30 mouse cellular contexts compared by ENCODE assay signal in the genomic region with DNA sequence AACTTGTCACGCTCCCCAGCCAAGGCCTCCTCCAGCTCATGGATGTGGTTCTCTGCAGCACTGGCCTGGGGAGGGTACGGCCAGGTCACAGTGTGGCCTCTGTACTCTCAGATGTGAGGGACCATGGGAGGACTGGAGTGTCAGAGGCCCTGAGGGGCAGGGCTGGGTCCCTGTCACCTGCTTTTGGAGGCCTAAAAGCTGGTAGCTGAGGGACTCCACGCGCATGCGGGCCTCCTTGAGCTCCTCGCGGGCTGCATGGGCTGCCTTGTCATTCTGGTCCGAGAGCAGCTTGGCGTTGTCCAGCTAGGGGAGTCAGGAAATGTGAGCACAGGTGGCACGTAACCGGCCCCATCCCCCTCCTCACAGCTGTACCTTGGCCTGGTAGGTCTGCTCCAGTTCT. TPM values are rescaled to one million over a fixed set of nuclear protein-coding genes. Genes with fewer than 3 reads are reported as not detected.
A peak's percentile ranks its signal among the peaks of the same experiment; 100 is the strongest.
DNase-seq lines count a peak whose midpoint lies in the region; ATAC-seq and TF ChIP-seq lines count a peak whose summit lies in the region.
"Had no signal": no experiment of that assay in that cellular context is flagged by ENCODE, and none has a peak within 500 bp of the region (broad histone marks: within the 10 kb centered on the region; RNA-seq: fewer than 3 reads in every experiment).

No protein-coding gene starts in this region.

- H3K36me3 ChIP-seq in midbrain, embryonic 13.5 days = peaks cover 77% of the 10 kb centered on the region
- H3K36me3 ChIP-seq in midbrain, embryonic 16.5 days (ENCODE audit: control insufficient read depth, insufficient read depth, low read length) = peaks cover 50% of the 10 kb centered on the region
- H3K36me3 ChIP-seq in myocyte (ENCODE audit: control insufficient read depth, insufficient read depth) = peaks cover 5% of the 10 kb centered on the region

- no peaks in the 10 kb centered on the region for H3K9me3 ChIP-seq in midbrain, embryonic 13.5 days
- no peaks in the 10 kb centered on the region for H3K9me3 ChIP-seq in midbrain, embryonic 16.5 days (replicated peaks; ENCODE audit: control insufficient read depth, low read length, poor library complexity, severe bottlenecking)
- H3K9me3 ChIP-seq: embryonic facial prominence, embryonic 15.5 days; forebrain, embryonic 13.5 days; heart, embryonic 10.5 days had no signal

- no peak overlapping the region for H3K4me3 ChIP-seq in midbrain, embryonic 13.5 days (replicated peaks)
- no peak overlapping the region for H3K4me3 ChIP-seq in midbrain, embryonic 16.5 days (ENCODE audit: low read depth, low read length)
- H3K4me3 ChIP-seq in myocyte = no peak overlapping the region
- H3K4me3 ChIP-seq: embryonic facial prominence, embryonic 15.5 days; forebrain, embryonic 13.5 days; heart, adult 2 months; heart, embryonic 10.5 days had no signal

- H3ac ChIP-seq in myocyte (ENCODE audit: control insufficient read depth, insufficient read length) = no peak overlapping the region

- H3K9ac ChIP-seq in midbrain, embryonic 13.5 days (replicated peaks) = 0 out of 2 replicates have a peak overlapping the region, but pooled peaks have one; percentile 32
- H3K9ac ChIP-seq in midbrain, embryonic 16.5 days (ENCODE audit: low read depth, low read length) = no peak overlapping the region
- H3K9ac ChIP-seq: embryonic facial prominence, embryonic 15.5 days; forebrain, embryonic 13.5 days; hindbrain, embryonic 14.5 days had no signal

- H3K27ac ChIP-seq in midbrain, embryonic 13.5 days = no peak overlapping the region
- H3K27ac ChIP-seq in midbrain, embryonic 16.5 days (ENCODE audit: low read length) = no peak overlapping the region
- H3K27ac ChIP-seq: embryonic facial prominence, embryonic 15.5 days; forebrain, embryonic 13.5 days; heart, adult 2 months; heart, embryonic 10.5 days; hindbrain, embryonic 14.5 days; hindbrain, postnatal 0 days had no signal

- intact Hi-C loops in heart, postnatal 25 days (cut with DNase I) = no loop called here
- intact Hi-C loops in gastrocnemius, postnatal 36 days (cut with DNase I) = no loop called here

- ATAC-seq in cerebellum, adult (ENCODE audit: insufficient number of reproducible peaks, low FRiP score, low TSS enrichment) = no peak
- ATAC-seq in midbrain, embryonic 13.5 days = no peak
- no peak for ATAC-seq in midbrain, embryonic 16.5 days
- ATAC-seq: forebrain, embryonic 13.5 days; forebrain, embryonic 16.5 days; hindbrain, postnatal 0 days; inflammation-experienced regulatory T-cells, adult 6 months; intestine, embryonic 16.5 days had no signal

- no peak for TF ChIP-seq POLR2A in myocyte (IDR thresholded peaks at IDR 0.05; ENCODE audit: insufficient read length, low read depth)

- no peaks in the 10 kb centered on the region for H3K27me3 ChIP-seq in midbrain, embryonic 13.5 days
- no peaks in the 10 kb centered on the region for H3K27me3 ChIP-seq in midbrain, embryonic 16.5 days (ENCODE audit: control insufficient read depth, insufficient read depth, low read depth, low read length)
- H3K27me3 ChIP-seq in myocyte (ENCODE audit: control insufficient read depth, insufficient read depth, insufficient read length) = no peaks in the 10 kb centered on the region
- H3K27me3 ChIP-seq: CH12.LX; embryonic facial prominence, embryonic 15.5 days; forebrain, embryonic 13.5 days had no signal

- 90% methylated on average over 11 of the region's 11 CpGs for WGBS in midbrain, embryonic 13.5 days
- 96% methylated on average over 11 of the region's 11 CpGs for WGBS in midbrain, embryonic 16.5 days

- H3K4me2 ChIP-seq in midbrain, embryonic 13.5 days (replicated peaks) = no peak overlapping the region
- no peak overlapping the region for H3K4me2 ChIP-seq in midbrain, embryonic 16.5 days (ENCODE audit: low read length)
- no peak overlapping the region for H3K4me2 ChIP-seq in myocyte (ENCODE audit: low read depth)
- H3K4me2 ChIP-seq: embryonic facial prominence, embryonic 15.5 days; forebrain, embryonic 13.5 days; hindbrain, embryonic 14.5 days had no signal

- peak; percentile 50 for DNase-seq in cerebellum, adult 9-11 months
- peak; percentile 86 for DNase-seq in heart, adult 11 months
- DNase-seq in heart, postnatal 25 days (ENCODE audit: low spot score) = no peak
- no peak for DNase-seq in gastrocnemius, postnatal 36 days
- DNase-seq: B cell, adult 2 months; cerebellum, adult 18-20 months; cerebellum, adult 9-10 months; embryo, embryonic 11 days; gastrocnemius, postnatal 10 days; heart, adult 2 months; heart, postnatal 36 days; kidney, adult 18-20 months had no signal

- peaks cover 3% of the 10 kb centered on the region for H3K4me1 ChIP-seq in midbrain, embryonic 13.5 days (replicated peaks)
- H3K4me1 ChIP-seq in midbrain, embryonic 16.5 days (ENCODE audit: control insufficient read depth, insufficient read depth, low read length) = peaks cover 2% of the 10 kb centered on the region

- H3K79me2 ChIP-seq in myocyte (ENCODE audit: control insufficient read depth, insufficient read depth) = peaks cover 5% of the 10 kb centered on the region

TF ChIP-seq in myocyte, 11 proteins besides CTCF, POLR2A, EP300 and RAD21:
- TF ChIP-seq POLR2AphosphoS2 (IDR thresholded peaks at IDR 0.05; ENCODE audit: insufficient read length, low read depth) = peak; percentile 26
- no peak for TF ChIP-seq REST (IDR thresholded peaks at IDR 0.05; ENCODE audit: insufficient read depth, insufficient read length)
- TF ChIP-seq E2F4 (IDR thresholded peaks at IDR 0.05; ENCODE audit: insufficient read depth) = no peak

RNA-seq across cellular contexts. Expression of a gene that starts 3.9 kb away (rescaled TPM):
- total RNA-seq in heart, postnatal 25 days (2021) = 100 to 1,000 TPM; 143 to 148 TPM
- polyA plus RNA-seq in midbrain, embryonic 13.5 days (2015; fragmentation: Nextera tagmentation; extraction: Ambion mirVana) = 331 TPM in 2 replicates
- 297 and 316 TPM in 2 replicates for polyA plus RNA-seq in midbrain, embryonic 16.5 days (2015; fragmentation: Nextera tagmentation; extraction: Ambion mirVana)
- polyA plus RNA-seq in myocyte (2012; fragmentation: generic; extraction: Trizol) = 225 TPM
- total RNA-seq in gastrocnemius, postnatal 36 days (2021) = 100 to 1,000 TPM; 106 to 120 TPM

RNA-seq across cellular contexts. Expression of a gene that starts 13.3 kb away (rescaled TPM):
- 1 to 10 TPM; 4.6 to 5.6 TPM for total RNA-seq in heart, postnatal 25 days (2021)
- polyA plus RNA-seq in midbrain, embryonic 13.5 days (2015; fragmentation: Nextera tagmentation; extraction: Ambion mirVana) = 46.9 and 48.2 TPM in 2 replicates
- 40.4 and 45.5 TPM in 2 replicates for polyA plus RNA-seq in midbrain, embryonic 16.5 days (2015; fragmentation: Nextera tagmentation; extraction: Ambion mirVana)
- polyA plus RNA-seq in myocyte (2012; fragmentation: generic; extraction: Trizol) = 65.2 TPM
- total RNA-seq in gastrocnemius, postnatal 36 days (2021) = 1 to 10 TPM; 2.6 to 3.1 TPM

RNA-seq across cellular contexts. Expression of a gene that starts 25.2 kb away (rescaled TPM):
- 10 to 100 TPM in 1 of 2 experiments, 1 to 10 TPM in 1; 8.2 to 14.1 TPM for total RNA-seq in heart, postnatal 25 days (2021)
- 4.0 and 4.9 TPM in 2 replicates for polyA plus RNA-seq in midbrain, embryonic 13.5 days (2015; fragmentation: Nextera tagmentation; extraction: Ambion mirVana)
- 6.4 and 7.1 TPM in 2 replicates for polyA plus RNA-seq in midbrain, embryonic 16.5 days (2015; fragmentation: Nextera tagmentation; extraction: Ambion mirVana)
- polyA plus RNA-seq in myocyte (2012; fragmentation: generic; extraction: Trizol) = 52.2 TPM
- total RNA-seq in gastrocnemius, postnatal 36 days (2021) = 10 to 100 TPM; 26.7 to 31.7 TPM

RNA-seq across cellular contexts. Expression of a gene that starts 33.1 kb away (rescaled TPM):
- not detected for total RNA-seq in heart, postnatal 25 days (2021)
- 0.15 and 0.31 TPM in 2 replicates for polyA plus RNA-seq in midbrain, embryonic 13.5 days (2015; fragmentation: Nextera tagmentation; extraction: Ambion mirVana)
- polyA plus RNA-seq in midbrain, embryonic 16.5 days (2015; fragmentation: Nextera tagmentation; extraction: Ambion mirVana) = 0.10 and 0.16 TPM in 2 replicates
- polyA plus RNA-seq in myocyte (2012; fragmentation: generic; extraction: Trizol) = 0.05 TPM
- total RNA-seq in gastrocnemius, postnatal 36 days (2021) = not detected
- total RNA-seq: adrenal gland, adult 2 months; adrenal gland, postnatal 14 days; adrenal gland, postnatal 4 days; gastrocnemius, adult 18-20 months; heart, adult 2 months; heart, postnatal 36 days had no signal
- polyA plus RNA-seq: heart, embryonic 10.5 days; heart, postnatal 0 days; inflammation-experienced regulatory T-cells, adult 6 months had no signal

RNA-seq across cellular contexts. Expression of a gene that starts 49.6 kb away (rescaled TPM):
- total RNA-seq in heart, postnatal 25 days (2021) = 10 to 100 TPM; 22.4 to 23.6 TPM
- polyA plus RNA-seq in midbrain, embryonic 13.5 days (2015; fragmentation: Nextera tagmentation; extraction: Ambion mirVana) = 56.9 and 61.1 TPM in 2 replicates
- polyA plus RNA-seq in midbrain, embryonic 16.5 days (2015; fragmentation: Nextera tagmentation; extraction: Ambion mirVana) = 82.4 and 84.1 TPM in 2 replicates
- 31.0 TPM for polyA plus RNA-seq in myocyte (2012; fragmentation: generic; extraction: Trizol)
- 10 to 100 TPM; 13.6 to 17.6 TPM for total RNA-seq in gastrocnemius, postnatal 36 days (2021)

Comparison
In these comparisons a context has a peak if more than half of its experiments do, and no peak if none do; other contexts are left out.
1. DNase-seq: peak in cerebellum, adult 9-11 months (single experiment) and heart, adult 11 months (single experiment); none in heart, postnatal 25 days (single experiment) and gastrocnemius, postnatal 36 days (0 of 2).